Mouse (Mus musculus) activated CD4-positive, CD25-positive, alpha-beta regulatory T cell (primary cell): ENCODE measurements around the gene Atg14. TPM values are rescaled to one million over a fixed set of nuclear protein-coding genes. Genes with fewer than 3 reads are reported as not detected.

Experiments used
- polyA plus RNA-seq, 2 experiments: library from polyadenylated mRNA; unstranded; fragments of 100-300 nt; shearing (Covaris generic); gene quantifications; one replicate each; pipeline ENCODE4 v1.2.1; 2017

Gene Atg14
- 1 to 10 TPM; 9.2 to 9.5 TPM for polyA plus RNA-seq

DNA sequence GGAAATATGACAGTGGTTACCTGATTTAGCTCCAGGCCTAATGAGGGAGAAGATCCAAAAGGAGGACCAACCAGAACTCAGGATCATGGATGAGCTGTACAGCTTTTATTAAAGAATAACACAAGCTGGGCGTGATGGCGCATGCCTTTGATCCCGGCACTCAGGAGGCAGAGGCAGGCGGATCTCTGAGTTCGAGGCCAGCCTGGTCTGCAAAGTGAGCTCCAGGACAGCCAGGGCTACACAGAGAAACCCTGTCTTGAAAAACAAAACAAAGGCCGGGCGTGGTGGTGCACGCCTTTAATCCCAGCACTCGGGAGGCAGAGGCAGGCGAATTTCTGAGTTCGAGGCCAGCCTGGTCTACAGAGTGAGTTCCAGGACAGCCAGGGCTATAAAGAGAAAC lies at the start of gene Atg14:
Gene Atg14, minus strand, starts transcription at position 101 of the 400 bp plus-strand sequence.

Other genes with a start within 250 kb of the Atg14 start
- 100 to 1,000 TPM in 1 of 2 experiments, 10 to 100 TPM in 1; 95.2 to 102 TPM for gene Lgals3, start 202.9 kb downstream of the Atg14 start, polyA plus RNA-seq
- gene Dlgap5, start 152.2 kb downstream of the Atg14 start, polyA plus RNA-seq = 10 to 100 TPM; 15.6 to 17.3 TPM
- 10 to 100 TPM; 19.9 TPM for gene Fbxo34, start 120.2 kb downstream of the Atg14 start, polyA plus RNA-seq
- 10 to 100 TPM; 49.7 to 67.1 TPM for gene Ktn1, start 77.8 kb upstream of the Atg14 start, polyA plus RNA-seq